Mouse (Mus musculus): Measurements from ENCODE around the gene Sall1. TPM values are rescaled to one million over a fixed set of nuclear protein-coding genes. Genes with fewer than 3 reads are reported as not detected.

The Sall1 gene
- total RNA-seq, 2 experiments from 2014 or later = 1.0 to 1.8 TPM

GRCm38 (mm10) chr8:89003336-89003896 lies 40.5 kb downstream of the Sall1 start:
- intact Hi-C loops (cut with DNase I) = no loop called here
- DNase-seq = no peak

GRCm38 (mm10) chr8:89002128-89002527 lies 41.8 kb downstream of the Sall1 start:
- intact Hi-C loops (cut with DNase I) = no loop called here
- no peak for DNase-seq

- DNase-seq = no peak
- intact Hi-C loops (cut with DNase I) = no loop called here
Measured at GRCm38 (mm10) chr8:88997276-88997675, 46.7 kb downstream of the Sall1 start.

GRCm38 (mm10) chr8:88991780-88992509 lies 52.0 kb downstream of the Sall1 start:
- DNase-seq = no peak
- intact Hi-C loops (cut with DNase I) = no loop called here

GRCm38 (mm10) chr8:88991176-88991575 lies 52.8 kb downstream of the Sall1 start:
- intact Hi-C loops (cut with DNase I) = no loop called here

GRCm38 (mm10) chr8:88989002-88989401 lies 55.0 kb downstream of the Sall1 start:
- intact Hi-C loops (cut with DNase I) = no loop called here
- DNase-seq = no peak

More at GRCm38 (mm10) chr8:88991176-88991575, 52.8 kb downstream of the Sall1 start:
- no peak for DNase-seq

- DNase-seq = no peak
- intact Hi-C loops (cut with DNase I) = no loop called here
Measured at GRCm38 (mm10) chr8:88983468-88983867, 60.5 kb downstream of the Sall1 start.

Small RNA genes lying within 50 kb of the gene (microRNA-seq; reads per million reads assigned to microRNA genes)
- 0 reads per million in 2 experiments for gene Mir8110
